Mouse (Mus musculus) adrenal gland, postnatal 36 days (tissue): ENCODE data around the gene Olfr979. TPM values are rescaled to one million over a fixed set of nuclear protein-coding genes. Genes with fewer than 3 reads are reported as not detected.
"Not testable (repeated sequence)": the region's sequence is repeated elsewhere in the genome, so short reads cannot be mapped to it uniquely, and the experiment has no call there.

ENCODE experiments used
- DNase-seq, 2 experiments: peaks; one replicate each; pipeline ENCODE4 v3.0.0; 2021; ENCODE audit warnings: mixed read lengths in 1 of 2
- long read RNA-seq, 2 experiments: library from polyadenylated mRNA; stranded (forward); transcript quantifications; one replicate each; pipeline ENCODE4 v2.0.0; 2021; ENCODE audit warnings: borderline sequencing depth in 2 of 2
- total RNA-seq, 2 experiments: library from RNA; stranded (reverse); gene quantifications; 2 replicates each; pipeline ENCODE4 v1.2.3; 2021

The Olfr979 gene
- total RNA-seq, result not detected
- long read RNA-seq, experiment 1, result 0 reads
- long read RNA-seq, experiment 2, result 0 reads

DNA sequence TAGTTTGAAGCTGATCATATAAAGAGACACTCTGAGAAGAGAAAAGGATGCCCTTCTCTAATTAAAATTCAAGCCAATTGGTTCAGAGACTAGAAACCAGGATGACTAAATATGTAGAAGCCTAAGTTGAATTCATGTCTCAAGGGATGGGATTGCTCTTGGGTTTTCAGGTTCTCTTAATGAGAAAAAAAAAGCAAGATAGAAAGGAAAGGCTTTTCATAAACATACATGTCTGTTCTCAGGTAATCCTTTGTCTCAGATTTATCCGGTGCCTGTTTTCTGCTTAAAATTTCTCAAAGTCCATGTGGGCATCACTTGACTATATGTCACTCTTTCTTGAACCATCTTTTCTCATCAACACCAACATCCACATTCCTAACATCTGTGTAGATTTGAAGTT lies at the start of gene Olfr979:
Olfr979 (minus strand) TSS at position 101 of the 400 bp plus-strand sequence.
- DNase-seq, result no peak

- DNase-seq, result no peak
These were observed 46.9 kb upstream of the Olfr979 start for GRCm38 (mm10) chr9:40050138-40050537.

DNA sequence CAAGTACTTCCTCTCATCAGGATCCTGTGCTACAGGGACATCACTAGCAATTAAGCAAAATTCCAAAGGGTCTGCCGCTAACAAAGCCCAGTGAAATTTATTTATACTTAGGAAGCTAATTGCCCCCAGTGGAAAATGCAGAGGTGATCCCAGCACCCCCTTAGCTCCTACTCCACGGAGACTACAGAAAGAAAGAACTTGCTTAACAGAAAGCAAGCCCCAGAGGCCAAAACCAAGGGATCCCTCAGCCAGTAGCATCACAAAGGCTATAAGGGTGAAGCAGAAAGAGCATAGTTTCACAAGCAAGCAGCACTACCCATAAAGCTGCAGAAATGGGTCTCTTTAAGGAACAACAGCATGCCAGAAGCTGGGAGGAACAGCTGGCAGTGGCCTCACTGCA lies 17.9 kb upstream of the Olfr979 start, which contains the start of gene Olfr981:
Olfr981 (plus strand) TSS at position 301 of the 400 bp plus-strand sequence.
- DNase-seq, result no peak

DNA sequence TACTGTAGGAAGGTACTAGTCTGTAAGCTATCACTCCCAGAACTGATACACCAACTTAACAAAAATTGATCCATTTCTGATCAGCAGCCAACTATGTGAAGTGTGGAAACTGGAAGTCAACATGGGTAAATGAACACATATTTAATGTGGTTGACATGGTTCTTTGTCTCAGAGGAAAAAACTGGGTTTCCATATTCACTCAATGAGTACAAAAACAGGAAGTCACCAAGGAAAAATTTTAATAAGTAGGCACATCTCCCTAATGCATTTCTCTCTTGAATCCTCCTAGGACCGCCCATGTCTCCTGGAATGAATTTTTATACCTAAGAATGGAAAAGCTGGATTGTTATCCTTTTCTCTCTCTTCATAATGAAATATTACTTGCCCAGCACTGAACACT lies 6.2 kb upstream of the Olfr979 start, which contains the start of gene Olfr980:
Olfr980 (minus strand) TSS at position 101 of the 400 bp plus-strand sequence.
- no peak for DNase-seq

- DNase-seq, result no peak
These were observed 11.5 kb downstream of the Olfr979 start, which contains the start of gene Olfr978 for GRCm38 (mm10) chr9:39991813-39992212. Olfr978 (plus strand) TSS chr9:39992113.

DNA sequence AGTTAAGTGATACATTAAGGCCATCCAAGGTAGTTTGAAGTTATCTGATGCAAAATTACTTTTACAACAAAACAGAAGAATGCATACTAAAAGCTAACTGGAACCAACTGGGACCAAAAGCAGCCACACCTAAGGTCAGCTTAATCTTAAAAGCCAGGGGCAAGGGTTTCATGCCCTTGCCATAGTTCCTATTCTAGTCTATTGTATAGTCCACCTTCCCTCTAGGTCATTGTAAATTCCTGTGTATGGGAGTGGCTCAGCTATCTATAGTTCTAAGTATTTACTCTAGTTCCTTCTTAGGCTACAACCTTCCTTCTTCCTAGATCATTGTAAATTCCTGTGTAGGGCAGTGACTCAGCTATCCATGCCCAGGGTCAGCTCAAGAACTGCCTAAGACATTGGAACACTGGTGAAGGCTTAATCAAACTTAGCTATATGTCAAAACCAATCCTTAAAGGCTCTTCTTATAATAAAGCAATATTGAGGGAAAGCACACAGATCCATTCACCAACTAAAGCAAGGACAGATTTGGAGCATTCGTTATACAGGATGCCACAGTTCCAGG lies 26.6 kb downstream of the Olfr979 start:
- not testable (repeated sequence) for DNase-seq

- not testable (repeated sequence) for DNase-seq
These were observed 42.2 kb downstream of the Olfr979 start, which contains the start of gene Olfr976 for GRCm38 (mm10) chr9:39961033-39961432. Olfr976 (minus strand) TSS chr9:39961133.

GRCm38 (mm10) chr9:39951946-39952345 lies 51.3 kb downstream of the Olfr979 start, which contains the start of gene Olfr975:
Olfr975 (minus strand) TSS chr9:39952046.
- DNase-seq, result no peak

Other genes with a start within 250 kb of the Olfr979 start
- gene Olfr968, start 220.2 kb downstream of the Olfr979 start, total RNA-seq, result not detected
- gene Olfr969, start 212.5 kb downstream of the Olfr979 start, total RNA-seq, result not detected
- not detected for gene Olfr970, start 194.6 kb downstream of the Olfr979 start, total RNA-seq
- gene Olfr971, start 166.6 kb downstream of the Olfr979 start, total RNA-seq, result not detected
- not detected for gene Olfr972, start 137.0 kb downstream of the Olfr979 start, total RNA-seq
- not detected for gene Olfr229, start 96.1 kb downstream of the Olfr979 start, total RNA-seq
- not detected for gene Olfr974, start 66.0 kb downstream of the Olfr979 start, total RNA-seq
- gene Olfr975, start 51.4 kb downstream of the Olfr979 start, total RNA-seq, result not detected
- gene Olfr976, start 42.3 kb downstream of the Olfr979 start, total RNA-seq, result not detected
- not detected for gene Olfr978, start 11.4 kb downstream of the Olfr979 start, total RNA-seq
- not detected for gene Olfr980, start 6.1 kb upstream of the Olfr979 start, total RNA-seq
- gene Olfr981, start 18.0 kb upstream of the Olfr979 start, total RNA-seq, result not detected
- gene Olfr982, start 70.4 kb upstream of the Olfr979 start, total RNA-seq, result not detected
- not detected for gene Olfr983, start 90.1 kb upstream of the Olfr979 start, total RNA-seq
- gene Olfr984, start 110.7 kb upstream of the Olfr979 start, total RNA-seq, result not detected
- gene Olfr985, start 126.7 kb upstream of the Olfr979 start, total RNA-seq, result not detected
- not detected for gene Tmem225, start 144.7 kb upstream of the Olfr979 start, total RNA-seq
- gene Olfr986, start 177.5 kb upstream of the Olfr979 start, total RNA-seq, result not detected
- 1 to 10 TPM; 5.6 to 6.2 TPM for gene Zfp202, start 188.9 kb upstream of the Olfr979 start, total RNA-seq